Mouse (Mus musculus) thymus, adult 18-20 months (tissue): ENCODE measurements around the gene Htra2.

ENCODE experiments used
- DNase-seq, 2 experiments: peaks; one replicate each; pipeline ENCODE4 v3.0.0; 2022; ENCODE audit warnings: mixed read lengths in 2 of 2

Htra2 gene

DNA sequence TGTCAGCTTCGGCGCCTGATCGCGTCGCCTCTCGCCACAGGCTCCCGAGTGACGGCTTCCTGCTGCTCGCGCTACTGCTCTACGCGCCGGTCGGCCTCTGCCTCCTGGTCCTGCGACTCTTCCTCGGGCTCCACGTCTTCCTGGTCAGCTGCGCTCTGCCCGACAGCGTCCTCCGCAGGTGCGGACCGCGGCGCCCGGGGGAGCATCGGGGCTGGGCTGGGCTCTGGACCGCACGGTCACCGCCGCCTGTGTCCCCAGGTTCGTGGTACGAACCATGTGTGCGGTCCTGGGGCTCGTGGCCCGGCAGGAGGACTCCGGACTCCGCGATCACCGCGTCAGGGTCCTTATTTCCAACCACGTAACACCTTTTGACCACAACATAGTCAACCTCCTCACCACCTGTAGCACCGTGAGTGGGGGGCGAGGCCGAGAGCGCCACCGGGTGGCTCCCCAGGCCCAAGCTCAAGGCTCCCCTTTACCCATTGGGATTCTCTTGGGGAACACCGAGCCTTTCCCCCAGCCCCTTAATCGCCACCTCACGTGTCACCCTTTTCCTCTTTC is at the start of gene Htra2:
Gene Htra2 (minus strand): TSS at position 403 of the 561 bp plus-strand sequence.
- DNase-seq = peak in 1 of 2 experiments; percentile 63

DNA sequence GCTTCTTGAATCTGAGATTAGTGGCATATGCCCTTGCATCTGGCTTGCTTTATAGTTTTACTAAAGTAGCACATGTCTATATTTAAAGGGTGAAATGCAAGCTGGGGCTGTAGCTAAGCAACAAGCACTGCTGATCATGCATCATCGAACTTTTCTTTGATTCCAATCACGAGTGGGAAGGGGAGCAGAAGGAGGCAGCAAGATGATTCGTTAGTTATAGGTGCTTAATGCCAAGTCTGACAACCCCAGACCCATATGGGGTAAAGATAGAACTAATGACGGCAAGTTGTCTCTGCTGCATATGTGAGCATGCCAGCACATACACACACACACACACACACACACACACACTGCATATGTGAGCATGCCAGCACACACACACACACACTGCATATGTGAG is 49.1 kb upstream of the Htra2 start:
- DNase-seq = no peak

- DNase-seq = no peak
These were observed 48.1 kb upstream of the Htra2 start for GRCm38 (mm10) chr6:83103130-83103650.

- peak; percentile 64 to 68 for DNase-seq
These were observed 46.8 kb upstream of the Htra2 start for GRCm38 (mm10) chr6:83101688-83102556.

- DNase-seq = peak; percentile 83 to 95
These were observed 46.2 kb upstream of the Htra2 start, which contains the start of the genes Ccdc142 and Gm42688 for GRCm38 (mm10) chr6:83101316-83101687. Gene Ccdc142, plus strand, starts transcription at chr6:83101601. Gene Gm42688, plus strand, starts transcription at chr6:83101617.

DNA sequence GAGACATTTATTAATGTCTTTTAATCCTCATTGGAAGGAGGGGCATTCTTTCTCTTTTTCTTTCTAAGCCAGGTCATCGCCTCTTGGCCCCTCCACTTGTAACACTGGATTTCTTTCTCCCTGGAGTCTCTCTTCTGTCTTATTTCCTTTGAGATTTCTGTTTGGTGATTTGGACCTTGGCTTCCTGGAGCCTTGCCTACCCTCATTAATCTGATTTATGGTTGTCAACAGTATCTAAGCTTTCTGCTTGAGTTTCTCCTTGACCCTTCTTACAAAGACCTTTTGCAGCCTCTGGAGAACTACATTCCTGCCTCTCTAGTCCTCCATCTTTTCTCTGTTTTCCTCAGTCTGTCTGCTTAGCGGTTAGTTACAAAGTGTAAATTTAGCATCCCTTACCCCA is 43.3 kb upstream of the Htra2 start:
- DNase-seq = no peak

DNA sequence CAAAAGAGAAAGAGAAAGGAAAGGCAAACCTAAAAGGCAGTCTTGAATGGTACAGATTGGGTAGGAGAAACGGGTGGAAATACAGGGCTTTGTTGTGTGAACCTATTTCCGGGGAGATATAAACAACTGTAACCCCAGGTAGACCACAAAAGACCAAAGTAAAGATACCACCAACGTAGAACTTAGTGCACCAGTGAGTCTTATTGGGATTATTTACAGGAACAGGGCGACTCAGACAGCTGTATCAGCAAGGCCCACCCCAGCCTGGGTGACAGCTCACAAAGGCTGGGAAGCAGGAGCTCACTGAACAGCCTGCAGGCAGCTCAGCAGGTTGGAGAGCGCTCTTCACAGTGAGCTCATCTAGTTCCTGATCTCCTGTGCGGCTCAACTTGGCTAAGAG is 40.9 kb upstream of the Htra2 start:
- peak in 1 of 2 experiments; percentile 57 for DNase-seq

- no peak for DNase-seq
These were observed 37.5 kb upstream of the Htra2 start for GRCm38 (mm10) chr6:83092416-83093127.

- DNase-seq = no peak
These were observed 32.8 kb upstream of the Htra2 start for GRCm38 (mm10) chr6:83087926-83088260.

- no peak for DNase-seq
These were observed 32.3 kb upstream of the Htra2 start for GRCm38 (mm10) chr6:83087205-83087925.

DNA sequence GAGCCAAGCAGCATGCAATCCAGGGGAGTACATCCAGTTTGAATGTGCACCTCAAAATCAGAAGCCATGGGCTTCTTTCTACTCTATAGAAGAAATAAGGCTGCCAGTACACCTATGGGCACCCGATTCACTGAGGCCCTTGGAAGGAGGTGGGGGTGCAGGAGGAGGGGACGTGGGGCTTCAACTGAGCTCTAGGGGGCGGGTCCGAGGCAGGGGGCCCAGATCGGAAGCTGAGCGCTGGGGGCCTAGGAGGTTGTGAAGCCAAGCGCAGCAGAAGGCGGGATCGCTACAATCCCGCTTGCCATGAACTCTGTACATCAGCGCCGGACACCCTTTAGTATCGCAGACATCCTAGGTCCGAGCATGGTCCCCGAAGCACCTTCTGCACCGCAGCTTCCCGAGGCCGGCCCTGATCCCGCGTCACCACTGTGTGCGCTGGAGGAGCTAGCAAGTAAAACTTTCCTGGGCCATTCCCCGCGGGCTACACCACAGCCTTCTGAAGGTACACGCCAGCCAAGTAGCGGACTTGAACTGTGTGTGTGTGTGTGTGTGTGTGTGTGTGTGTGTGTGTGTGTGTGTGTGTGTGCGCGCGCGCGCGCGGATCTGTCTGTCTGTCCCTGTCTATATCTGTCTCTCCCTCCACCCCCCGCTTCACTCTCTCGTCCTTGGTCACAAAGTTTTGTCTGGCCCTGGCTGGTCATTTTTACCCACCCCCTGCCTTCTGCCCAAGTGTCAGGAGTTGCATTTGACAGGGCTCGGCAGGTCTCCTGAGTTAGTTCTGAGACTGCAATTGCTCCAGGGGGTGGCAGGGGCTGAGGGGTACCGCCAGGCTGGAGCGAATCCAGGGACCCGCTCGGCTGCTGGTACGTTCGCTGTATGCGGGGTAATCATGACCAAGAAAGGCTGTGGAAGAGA is 31.3 kb upstream of the Htra2 start, which contains the start of gene Lbx2:
Gene Lbx2 (plus strand): TSS at position 247 of the 915 bp plus-strand sequence.
- no peak for DNase-seq

DNA sequence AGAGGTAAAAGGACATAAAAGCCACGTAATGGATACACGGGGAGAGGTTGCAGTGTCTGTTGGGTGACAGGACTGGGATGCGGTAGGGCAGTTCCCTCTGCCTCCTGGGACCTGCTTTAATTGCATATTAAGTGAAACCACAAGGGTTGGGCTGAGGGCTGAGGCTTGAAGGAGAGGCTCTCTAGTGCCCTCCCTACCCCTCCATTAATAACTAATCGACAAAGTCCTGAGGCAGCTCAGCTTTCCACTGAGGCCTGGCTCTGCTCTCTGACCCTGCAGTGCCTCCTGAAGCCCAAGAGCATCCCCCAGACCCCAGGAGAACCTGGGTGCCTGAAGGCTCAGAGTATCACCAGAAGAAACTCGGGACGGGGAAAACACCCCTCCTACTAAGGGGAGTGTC is 29.4 kb upstream of the Htra2 start:
- no peak for DNase-seq

- no peak for DNase-seq
These were observed 28.4 kb upstream of the Htra2 start for GRCm38 (mm10) chr6:83083497-83083896.

DNA sequence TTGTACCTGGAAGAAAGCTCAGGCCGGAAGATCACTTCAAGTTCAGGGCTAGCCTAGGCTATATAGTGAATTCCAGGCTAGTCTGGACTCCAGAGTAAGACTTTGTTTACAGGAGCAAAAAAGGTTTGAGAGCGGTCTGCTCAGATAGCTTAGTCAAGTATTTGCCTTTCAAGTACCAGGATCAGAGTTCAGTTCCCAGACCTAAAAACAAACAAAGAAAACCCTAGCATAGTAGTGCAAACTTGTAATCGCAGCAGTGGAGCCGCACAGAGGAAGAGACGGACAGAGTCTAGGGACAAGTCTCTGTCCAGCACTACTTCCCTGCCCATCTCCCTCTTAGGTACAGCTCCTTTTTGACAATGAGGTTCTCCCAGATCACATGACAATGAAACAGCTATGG is 25.1 kb upstream of the Htra2 start:
- DNase-seq = no peak

GRCm38 (mm10) chr6:83078324-83078858 is 23.3 kb upstream of the Htra2 start:
- DNase-seq = peak; percentile 95 to 97

DNA sequence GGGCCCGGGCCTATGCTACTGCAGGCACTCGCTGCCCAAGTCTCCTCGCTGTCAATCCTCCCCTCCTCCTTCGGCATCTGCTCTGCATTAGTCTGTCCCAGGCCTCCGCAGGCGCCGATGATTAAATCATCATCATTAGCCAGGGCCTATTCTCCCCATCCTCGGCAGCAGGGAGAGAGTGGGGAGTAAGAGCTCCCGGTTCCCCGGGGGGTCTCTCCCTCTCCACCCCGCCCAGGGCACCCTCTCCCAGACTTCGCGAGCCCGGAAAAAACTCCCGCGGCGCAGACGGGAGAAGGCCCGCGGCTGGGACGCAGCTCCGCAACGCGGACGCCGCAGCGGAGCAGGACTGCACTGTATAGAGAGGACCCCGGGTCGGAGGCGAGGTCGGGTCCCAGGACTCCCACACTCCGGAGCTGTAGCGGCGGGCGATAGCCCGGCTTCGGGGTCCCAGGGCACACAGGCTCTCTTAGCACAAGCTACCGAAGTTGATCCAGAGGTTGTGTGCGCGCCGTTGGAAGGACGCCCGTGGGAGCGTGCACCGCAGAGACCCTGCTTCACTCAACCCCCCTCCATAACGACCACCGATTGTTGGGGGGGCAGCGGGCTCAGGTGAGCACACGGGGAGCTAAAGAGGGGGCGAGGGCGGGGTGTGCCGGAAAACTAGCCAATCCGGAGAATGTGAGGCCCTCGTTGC is 22.7 kb upstream of the Htra2 start, which contains the start of gene Pcgf1:
Gene Pcgf1 (plus strand): TSS at position 240 of the 694 bp plus-strand sequence.
- DNase-seq = no peak

GRCm38 (mm10) chr6:83074979-83075378 is 19.9 kb upstream of the Htra2 start:
- DNase-seq = no peak

DNA sequence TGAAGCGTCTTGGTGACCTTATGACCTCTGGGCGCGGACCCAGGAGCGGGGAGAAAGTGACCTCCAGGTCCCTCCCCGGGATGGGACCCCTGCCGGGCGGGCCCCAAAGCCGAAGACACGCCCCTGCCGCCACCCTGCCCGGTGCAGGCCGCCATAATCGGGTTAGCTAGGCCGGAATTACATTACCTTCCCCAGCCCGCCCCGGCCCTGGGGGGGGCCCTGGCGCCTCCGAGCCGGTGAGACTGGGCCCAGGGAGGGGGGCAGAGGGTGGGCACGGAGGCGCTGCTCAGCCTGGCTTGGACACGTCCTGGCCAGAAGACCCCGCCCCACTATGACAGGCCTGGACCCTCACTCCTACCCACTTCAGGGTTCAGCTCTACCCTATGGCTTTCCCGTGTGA is 16.1 kb upstream of the Htra2 start:
- DNase-seq = no peak

- DNase-seq = no peak
These were observed 15.5 kb upstream of the Htra2 start for GRCm38 (mm10) chr6:83070311-83071219.

DNA sequence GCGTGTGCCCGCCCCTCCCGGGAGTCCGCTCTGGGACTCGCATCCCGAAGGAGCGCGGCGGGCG is 15.0 kb upstream of the Htra2 start, which contains the start of gene Tlx2:
Gene Tlx2 (minus strand): TSS at position 47 of the 64 bp plus-strand sequence.
- DNase-seq = no peak
